Mouse (Mus musculus): ENCODE results near the gene Smok3b. TPM values are rescaled to one million over a fixed set of nuclear protein-coding genes. Genes with fewer than 3 reads are reported as not detected.
"Not testable (repeated sequence)": the region's sequence is repeated elsewhere in the genome, so short reads cannot be mapped to it uniquely, and the experiment has no call there.

The Smok3b gene
- not detected for total RNA-seq (2022)

DNA sequence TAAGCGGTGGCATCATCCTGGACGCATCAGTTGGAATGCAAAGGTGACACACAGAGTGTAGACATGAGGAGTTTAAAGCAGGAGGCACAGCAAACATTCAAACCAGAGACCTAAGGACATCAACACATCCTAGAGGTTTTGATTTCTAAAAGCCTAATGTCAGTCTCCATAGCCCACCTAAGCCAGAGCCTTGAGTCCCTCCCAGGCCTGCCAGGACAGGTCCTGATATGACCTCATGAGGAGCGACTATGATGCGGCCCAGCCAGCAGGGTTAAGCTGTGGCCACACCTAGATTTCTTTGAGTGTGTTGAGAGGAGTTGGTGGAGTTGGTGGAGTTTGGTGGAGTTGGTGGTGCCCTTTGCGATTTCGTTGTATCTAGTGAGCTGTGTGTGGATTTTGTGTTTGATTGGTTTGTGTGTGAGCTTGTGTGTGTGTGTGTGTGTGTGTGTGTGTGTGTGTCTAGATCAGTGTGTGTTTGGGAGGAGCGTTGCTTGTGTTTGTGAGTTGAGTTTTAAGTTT, at the start of gene Smok3b, which contains the start of gene Smok3a:
Gene Smok3b, plus strand, starts transcription at position 469 of the 519 bp plus-strand sequence.
Gene Smok3a, plus strand, starts transcription at position 301 of the 519 bp plus-strand sequence.
- DNase-seq (ENCODE audit: low spot score in 2 of 2) = not testable (repeated sequence)

DNA sequence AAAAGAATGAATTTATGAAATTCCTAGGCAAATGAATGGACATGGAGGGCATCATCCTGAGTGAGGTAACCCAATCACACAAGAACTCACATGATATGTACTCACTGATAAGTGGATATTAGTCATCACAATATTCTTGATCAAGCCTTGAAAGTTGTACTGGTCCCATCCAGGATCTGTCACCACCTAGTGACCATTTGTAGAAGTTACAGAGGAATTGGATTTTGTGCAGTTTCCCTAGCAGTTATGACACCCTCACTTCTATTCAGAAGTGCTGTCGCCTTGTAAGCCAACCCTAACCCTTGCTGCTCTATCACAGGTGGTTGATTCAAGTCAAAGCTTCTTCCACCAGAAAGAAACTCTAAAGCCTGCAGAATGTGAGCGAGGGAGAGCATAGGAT, 48.1 kb upstream of the Smok3b start:
- no peak for DNase-seq (ENCODE audit: low spot score in 2 of 2)

- DNase-seq (ENCODE audit: low spot score in 2 of 2) = no peak
Observed at GRCm38 (mm10) chr5:137973738-137974137, 47.5 kb upstream of the Smok3b start.

DNA sequence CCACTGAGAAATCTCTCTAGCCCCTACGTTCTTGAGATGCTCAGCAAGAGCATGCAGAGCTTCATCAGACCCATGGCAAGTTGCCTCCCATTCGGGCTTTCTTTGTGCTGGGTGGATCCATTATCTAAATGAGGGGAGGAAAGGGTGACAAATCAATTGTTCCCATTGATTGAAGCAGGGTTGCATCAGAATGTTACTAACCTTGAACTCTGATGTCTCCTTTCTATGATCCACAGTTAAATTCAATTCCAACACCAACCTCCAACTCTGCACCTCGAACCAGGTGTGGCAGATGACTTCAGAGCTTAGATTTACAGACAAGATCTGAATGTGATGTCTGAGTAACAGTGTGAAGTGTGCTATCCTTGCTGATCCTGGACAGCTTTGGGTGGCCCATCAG, 46.5 kb upstream of the Smok3b start:
- DNase-seq (ENCODE audit: low spot score in 2 of 2) = no peak

DNA sequence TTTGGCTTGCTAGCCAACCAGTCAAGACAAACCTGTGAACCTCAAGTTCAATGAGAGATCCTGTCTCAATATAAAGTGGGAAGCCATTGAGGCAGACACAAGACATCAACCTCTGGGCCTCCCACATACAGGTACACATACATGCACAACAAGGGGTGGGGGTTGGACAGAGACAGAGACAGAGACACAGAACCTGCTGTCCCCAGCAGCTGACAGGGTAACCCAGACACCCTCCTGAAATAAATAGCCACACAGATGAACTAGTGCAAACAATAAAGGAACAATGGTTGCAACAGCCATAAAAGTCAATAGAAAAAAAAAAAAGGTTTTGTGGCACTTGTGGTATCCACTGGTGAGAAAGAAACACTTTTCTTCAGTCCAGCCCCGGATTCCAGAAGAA, 45.8 kb upstream of the Smok3b start:
- DNase-seq (ENCODE audit: low spot score in 2 of 2) = no peak

- no peak for DNase-seq (ENCODE audit: low spot score in 2 of 2)
Observed at GRCm38 (mm10) chr5:137977291-137977690, 43.9 kb upstream of the Smok3b start.

DNA sequence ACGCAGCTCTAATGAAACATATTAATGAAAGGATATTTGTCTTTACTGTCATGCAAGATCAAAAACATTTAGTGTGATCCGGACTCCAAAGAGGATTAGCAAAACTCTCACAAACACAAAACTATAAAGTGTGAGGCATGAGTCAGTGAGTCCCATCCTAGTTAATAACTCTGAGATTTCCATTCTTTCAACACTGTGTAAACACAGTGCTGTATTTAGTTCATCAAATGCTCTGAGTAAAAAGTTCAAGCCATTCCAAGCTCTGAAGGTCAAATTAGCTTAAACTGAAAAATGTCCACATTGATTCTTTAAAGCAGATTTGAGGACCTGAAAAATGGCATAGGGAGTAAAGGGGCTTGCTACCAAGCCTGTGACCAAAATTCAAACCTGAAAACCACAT, 42.1 kb upstream of the Smok3b start:
- no peak for DNase-seq (ENCODE audit: low spot score in 2 of 2)

GRCm38 (mm10) chr5:137981300-137981699, 39.9 kb upstream of the Smok3b start, which contains the start of gene Azgp1:
Gene Azgp1, plus strand, starts transcription at chr5:137981520.
- no peak for DNase-seq (ENCODE audit: low spot score in 2 of 2)

- no peak for DNase-seq (ENCODE audit: low spot score in 2 of 2)
Observed at GRCm38 (mm10) chr5:137986351-137986750, 34.9 kb upstream of the Smok3b start.

- no peak for DNase-seq (ENCODE audit: low spot score in 2 of 2)
Observed at GRCm38 (mm10) chr5:138009437-138009836, 11.8 kb upstream of the Smok3b start.

DNA sequence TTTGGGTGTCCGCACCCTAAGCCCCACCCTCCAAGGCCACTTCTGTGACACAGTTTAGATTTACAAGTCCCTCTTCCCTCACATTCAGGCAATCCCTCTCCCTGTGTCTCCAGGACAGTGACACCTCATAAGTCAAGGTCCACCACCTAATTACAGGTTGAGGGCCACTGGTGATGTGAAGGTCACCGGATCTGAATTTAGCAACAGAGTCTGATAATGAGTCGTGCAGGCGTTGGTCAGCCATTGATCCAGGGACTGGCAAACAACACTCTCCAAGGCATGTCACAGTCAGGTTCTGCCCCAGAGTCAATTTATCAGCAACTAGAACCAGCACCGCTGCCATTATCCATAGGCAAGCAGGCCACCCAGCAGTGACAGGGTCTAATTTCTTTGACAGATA, 8.8 kb upstream of the Smok3b start:
- DNase-seq (ENCODE audit: low spot score in 2 of 2) = no peak

- DNase-seq (ENCODE audit: low spot score in 2 of 2) = no peak
Observed at GRCm38 (mm10) chr5:138016530-138016929, 4.7 kb upstream of the Smok3b start.

DNA sequence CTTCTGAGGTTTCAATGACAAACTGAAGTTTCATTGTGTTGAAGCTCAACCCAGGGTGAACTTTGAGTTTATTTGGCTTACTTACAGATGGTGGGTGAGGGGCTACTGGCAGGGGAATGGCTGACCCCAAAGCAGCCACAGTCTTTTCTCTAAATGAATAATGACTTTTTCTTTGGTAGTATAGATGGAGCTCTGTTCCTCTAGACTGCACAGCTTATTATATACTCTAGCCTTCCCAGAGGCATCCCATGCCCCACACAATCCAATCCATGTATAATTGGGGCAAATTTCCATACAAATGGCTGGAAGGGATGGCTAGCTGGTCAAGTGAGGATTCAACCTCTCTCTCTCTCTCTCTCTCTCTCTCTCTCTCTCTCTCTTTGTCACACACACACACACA, 4.2 kb upstream of the Smok3b start:
- DNase-seq (ENCODE audit: low spot score in 2 of 2) = no peak

- DNase-seq (ENCODE audit: low spot score in 2 of 2) = not testable (repeated sequence)
Observed at GRCm38 (mm10) chr5:138019577-138019976, 1.7 kb upstream of the Smok3b start.

GRCm38 (mm10) chr5:138052894-138053293, 31.7 kb downstream of the Smok3b start, which contains the start of gene Smok3c:
Gene Smok3c, plus strand, starts transcription at chr5:138053194.
- not testable (repeated sequence) for DNase-seq (ENCODE audit: low spot score in 2 of 2)

DNA sequence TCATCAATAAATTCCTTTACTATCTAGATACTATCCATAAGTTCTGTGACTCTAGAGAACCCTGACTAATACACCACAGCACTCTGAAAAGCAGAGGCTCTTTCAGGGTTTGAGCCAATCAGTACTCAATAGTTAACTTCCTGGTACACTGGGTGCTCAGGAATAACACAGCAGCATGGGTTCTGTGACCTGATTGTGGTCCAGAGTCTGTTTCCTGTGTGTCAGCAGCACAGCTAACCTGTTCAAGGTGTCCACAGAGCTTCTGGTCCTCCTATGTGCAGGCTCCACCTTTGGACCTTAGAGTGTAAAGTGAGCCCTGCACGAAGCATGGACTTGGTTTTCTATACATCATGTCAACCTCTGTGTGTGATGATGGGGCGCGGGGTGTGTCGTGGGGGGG, 52.6 kb downstream of the Smok3b start:
- DNase-seq (ENCODE audit: low spot score in 2 of 2) = no peak

DNA sequence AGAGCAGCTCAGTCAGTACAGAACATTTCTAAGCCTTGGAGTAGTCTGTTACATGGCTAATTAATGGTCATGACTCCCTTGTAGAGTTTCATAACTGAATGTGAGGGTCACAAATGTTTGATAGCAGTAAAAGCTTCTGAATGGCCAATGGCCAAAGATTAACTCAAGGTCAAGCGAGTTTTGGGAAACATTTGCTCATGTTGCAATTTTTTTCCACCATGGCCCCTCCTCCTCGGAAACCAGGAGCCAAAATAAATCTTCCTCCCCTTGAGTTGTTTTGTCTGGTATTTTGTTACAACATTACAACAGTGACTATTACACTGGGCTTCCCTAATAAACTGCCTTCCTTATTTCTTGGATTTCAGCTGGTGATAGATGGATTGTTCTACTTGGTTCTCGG, 54.5 kb downstream of the Smok3b start:
- no peak for DNase-seq (ENCODE audit: low spot score in 2 of 2)

DNA sequence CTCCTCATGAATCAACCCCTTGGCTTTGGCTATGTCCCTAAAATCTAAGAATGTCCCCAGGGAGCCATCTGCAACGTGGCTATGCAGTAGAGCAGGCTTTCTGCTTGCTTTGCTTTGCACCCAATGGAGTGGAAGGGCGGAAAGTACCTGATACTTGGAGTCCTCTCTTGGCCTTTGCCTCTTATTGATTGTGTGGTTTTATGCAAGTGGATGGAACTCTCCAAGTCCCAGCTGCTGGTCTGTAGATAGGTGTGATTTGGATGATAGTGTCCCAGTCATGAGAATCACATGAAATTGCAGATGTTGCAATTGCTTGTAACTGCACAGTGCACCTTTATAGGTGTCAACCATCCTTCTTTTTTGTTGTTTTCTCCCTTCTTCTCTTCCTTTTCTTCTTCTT, 54.9 kb downstream of the Smok3b start:
- no peak for DNase-seq (ENCODE audit: low spot score in 2 of 2)

GRCm38 (mm10) chr5:138080456-138080855, 59.2 kb downstream of the Smok3b start:
- DNase-seq (ENCODE audit: low spot score in 2 of 2) = no peak

- no peak for DNase-seq (ENCODE audit: low spot score in 2 of 2)
Observed at GRCm38 (mm10) chr5:138081446-138081845, 60.2 kb downstream of the Smok3b start.

- DNase-seq (ENCODE audit: low spot score in 2 of 2) = no peak
Observed at GRCm38 (mm10) chr5:138083318-138083900, 62.2 kb downstream of the Smok3b start.

GRCm38 (mm10) chr5:138083936-138084335, 62.7 kb downstream of the Smok3b start:
- no peak for DNase-seq (ENCODE audit: low spot score in 2 of 2)

DNA sequence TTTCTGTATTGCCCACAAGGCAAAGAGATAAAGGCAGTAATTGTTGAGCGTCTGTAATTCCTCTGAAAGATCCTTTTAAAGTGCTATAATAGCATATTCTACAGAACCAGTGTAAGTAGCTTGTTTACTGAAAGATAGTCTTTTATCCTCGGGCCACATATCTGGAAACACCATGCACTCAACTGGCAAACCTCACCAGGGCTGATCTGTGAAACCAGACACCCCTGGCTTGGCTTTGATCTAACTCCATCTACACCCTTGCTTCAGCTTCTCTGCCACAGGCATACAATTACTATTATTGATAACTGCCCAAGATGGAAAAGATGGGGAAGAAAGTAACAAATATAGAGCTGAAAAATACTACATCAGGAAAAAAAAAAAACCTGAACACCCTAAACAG, 63.3 kb downstream of the Smok3b start:
- DNase-seq (ENCODE audit: low spot score in 2 of 2) = no peak

Measured in gastrocnemius, adult 8-10 months (tissue).